Mouse (Mus musculus): ENCODE measurements around the gene Arhgef12. TPM values are rescaled to one million over a fixed set of nuclear protein-coding genes. Genes with fewer than 3 reads are reported as not detected.

The Arhgef12 gene
- total and polyA plus RNA-seq, 3 experiments, result 5.9 to 76.3 (median 53.3) TPM

Other genes starting within 250 kb of the Arhgef12 start
- not detected in 2 replicates for gene Grik4, start 162.7 kb downstream of the Arhgef12 start, total RNA-seq (2014; fragmentation: Nextera tagmentation)
- under 0.01 and 0.06 TPM in 2 replicates for gene Grik4, start 162.7 kb downstream of the Arhgef12 start, total RNA-seq (2017)
- not detected in 2 replicates for gene Grik4, start 162.7 kb downstream of the Arhgef12 start, polyA plus RNA-seq (2012)
- gene Tmem136, start 9.3 kb upstream of the Arhgef12 start, total RNA-seq (2014; fragmentation: Nextera tagmentation), result 11.4 and 12.5 TPM in 2 replicates
- gene Tmem136, start 9.3 kb upstream of the Arhgef12 start, total RNA-seq (2017), result 1.1 and 2.0 TPM in 2 replicates
- gene Tmem136, start 9.3 kb upstream of the Arhgef12 start, polyA plus RNA-seq (2012), result 0.39 and 0.48 TPM in 2 replicates
- gene Pou2f3, start 103.1 kb upstream of the Arhgef12 start, total RNA-seq (2014; fragmentation: Nextera tagmentation), result not detected in 2 replicates
- 0.05 TPM in 1 of 2 replicates, not detected in the other for gene Pou2f3, start 103.1 kb upstream of the Arhgef12 start, total RNA-seq (2017)
- not detected in 2 replicates for gene Pou2f3, start 103.1 kb upstream of the Arhgef12 start, polyA plus RNA-seq (2012)
- 15.2 and 29.5 TPM in 2 replicates for gene Oaf, start 132.7 kb upstream of the Arhgef12 start, total RNA-seq (2014; fragmentation: Nextera tagmentation)
- gene Oaf, start 132.7 kb upstream of the Arhgef12 start, total RNA-seq (2017), result 22.1 and 28.8 TPM in 2 replicates
- gene Oaf, start 132.7 kb upstream of the Arhgef12 start, polyA plus RNA-seq (2012), result 24.2 and 26.9 TPM in 2 replicates
- gene Trim29, start 203.6 kb upstream of the Arhgef12 start, total RNA-seq (2014; fragmentation: Nextera tagmentation), result not detected in 2 replicates
- gene Trim29, start 203.6 kb upstream of the Arhgef12 start, total RNA-seq (2017), result not detected in 2 replicates
- gene Trim29, start 203.6 kb upstream of the Arhgef12 start, polyA plus RNA-seq (2012), result not detected in 2 replicates

Measured in G1E (cell line).